Comparison of ENCODE assay signal across 11 mouse cellular contexts in genomic region chr17:32839083-32839802, GRCm38 (mm10). TPM values are rescaled to one million over a fixed set of nuclear protein-coding genes. Genes with fewer than 3 reads are reported as not detected.
DNase-seq lines count a peak whose midpoint lies in the region; ATAC-seq and TF ChIP-seq lines count a peak whose summit lies in the region.
"Had no signal": no experiment of that assay in that cellular context is flagged by ENCODE, and none has a peak within 500 bp of the region (broad histone marks: within the 10 kb centered on the region; RNA-seq: fewer than 3 reads in every experiment).

No protein-coding gene starts in this region.

- H3K27me3 ChIP-seq in kidney, postnatal 0 days (ENCODE audit: insufficient read depth, low read length), result no peaks in the 10 kb centered on the region
- no peaks in the 10 kb centered on the region for H3K27me3 ChIP-seq in forebrain, embryonic 15.5 days
- H3K27me3 ChIP-seq in midbrain, embryonic 14.5 days (ENCODE audit: control insufficient read depth, insufficient read depth, low read length), result no peaks in the 10 kb centered on the region

- peak; percentile 17 for DNase-seq in gastrocnemius, adult 2 months
- DNase-seq in gastrocnemius, postnatal 25 days, result no peak
- peak; percentile 8 for DNase-seq in urinary bladder, postnatal 14 days (ENCODE audit: low spot score)
- DNase-seq in urinary bladder, adult 18-20 months (ENCODE audit: low spot score in 2 of 2), result no peak
- peak; percentile 70 for DNase-seq in kidney, postnatal 0 days (ENCODE audit: low spot score)
- DNase-seq in retina, embryonic 14.5 days (ENCODE audit: low spot score), result no peak
- DNase-seq in midbrain, embryonic 14.5 days, result no peak
- DNase-seq: thymus, adult 18-20 months had no signal

- peak; percentile 61; the same call in 1 of the 2 replicates for ATAC-seq in kidney, postnatal 0 days (replicated peaks; ENCODE audit: low FRiP score, low read depth)
- no peak for ATAC-seq in forebrain, embryonic 15.5 days (replicated peaks)
- no peak for ATAC-seq in midbrain, embryonic 14.5 days (ENCODE audit: low FRiP score, low TSS enrichment)
- ATAC-seq: activated CD4-positive, CD25-positive, alpha-beta regulatory T cell, adult 4 months had no signal

- H3K4me3 ChIP-seq in gastrocnemius, adult 2 months, result peak overlapping the region; percentile 24; the same call in 1 of the 2 replicates
- H3K4me3 ChIP-seq in kidney, postnatal 0 days (replicated peaks; ENCODE audit: low read depth, low read length), result no peak overlapping the region
- no peak overlapping the region for H3K4me3 ChIP-seq in forebrain, embryonic 15.5 days
- no peak overlapping the region for H3K4me3 ChIP-seq in midbrain, embryonic 14.5 days (replicated peaks; ENCODE audit: low read depth, low read length)
- H3K4me3 ChIP-seq: hindbrain, embryonic 10.5 days had no signal

- no peak for TF ChIP-seq CTCF in gastrocnemius, adult 2 months (IDR thresholded peaks at IDR 0.05)
- TF ChIP-seq CTCF in kidney, postnatal 0 days (IDR thresholded peaks at IDR 0.05; ENCODE audit: low read depth), result no peak

- intact Hi-C loops in gastrocnemius, adult 2 months (cut with DNase I), result no loop called here

- 0 out of 2 replicates have a peak overlapping the region, but pooled peaks have one; percentile 13 for H3K9ac ChIP-seq in kidney, postnatal 0 days (ENCODE audit: low read depth, low read length)
- H3K9ac ChIP-seq in forebrain, embryonic 15.5 days (replicated peaks), result no peak overlapping the region
- no peak overlapping the region for H3K9ac ChIP-seq in midbrain, embryonic 14.5 days (replicated peaks; ENCODE audit: low read length)

- peaks cover 6% of the 10 kb centered on the region; the same call in 1 of the 2 replicates for H3K4me1 ChIP-seq in kidney, postnatal 0 days (replicated peaks; ENCODE audit: insufficient read depth, low read length)
- H3K4me1 ChIP-seq in forebrain, embryonic 15.5 days, result no peaks in the 10 kb centered on the region
- H3K4me1 ChIP-seq in midbrain, embryonic 14.5 days (ENCODE audit: control insufficient read depth, insufficient read depth, low read length), result no peaks in the 10 kb centered on the region

- H3K36me3 ChIP-seq in kidney, postnatal 0 days (ENCODE audit: insufficient read depth, low read length), result no peaks in the 10 kb centered on the region
- no peaks in the 10 kb centered on the region for H3K36me3 ChIP-seq in forebrain, embryonic 15.5 days
- H3K36me3 ChIP-seq in midbrain, embryonic 14.5 days (ENCODE audit: control insufficient read depth, insufficient read depth, low read length), result no peaks in the 10 kb centered on the region
- H3K36me3 ChIP-seq: hindbrain, embryonic 10.5 days had no signal

- peak overlapping the region; percentile 37 for H3K4me2 ChIP-seq in kidney, postnatal 0 days (ENCODE audit: low read length)
- H3K4me2 ChIP-seq in forebrain, embryonic 15.5 days (replicated peaks), result no peak overlapping the region
- no peak overlapping the region for H3K4me2 ChIP-seq in midbrain, embryonic 14.5 days (ENCODE audit: low read length)

- no peak overlapping the region for H3K27ac ChIP-seq in gastrocnemius, adult 2 months
- H3K27ac ChIP-seq in kidney, postnatal 0 days, result no peak overlapping the region
- no peak overlapping the region for H3K27ac ChIP-seq in forebrain, embryonic 15.5 days (replicated peaks)
- H3K27ac ChIP-seq in midbrain, embryonic 14.5 days (replicated peaks; ENCODE audit: low read depth, low read length), result no peak overlapping the region
- H3K27ac ChIP-seq: hindbrain, embryonic 10.5 days had no signal

- H3K9me3 ChIP-seq in kidney, postnatal 0 days (replicated peaks; ENCODE audit: low read length), result no peaks in the 10 kb centered on the region
- no peaks in the 10 kb centered on the region; the same call in 1 of the 2 replicates for H3K9me3 ChIP-seq in forebrain, embryonic 15.5 days
- H3K9me3 ChIP-seq in midbrain, embryonic 14.5 days (ENCODE audit: control insufficient read depth, low read length), result 0 out of 2 replicates have a peak, but pooled peaks cover 5% of the 10 kb centered on the region

- WGBS in kidney, postnatal 0 days, result 21% methylated on average over 15 of the region's 15 CpGs
- WGBS in forebrain, embryonic 15.5 days, result 35% methylated on average over 15 of the region's 15 CpGs
- 50% methylated on average over 15 of the region's 15 CpGs for WGBS in midbrain, embryonic 14.5 days

RNA-seq across cellular contexts. Expression of gene Zfp799, which starts 9.2 kb away (rescaled TPM):
- 1 to 10 TPM; 5.6 to 7.4 TPM for total RNA-seq in gastrocnemius, adult 2 months (2021)
- total RNA-seq in gastrocnemius, postnatal 25 days (2021), result 1 to 10 TPM; 5.3 to 5.4 TPM
- polyA plus RNA-seq in kidney, postnatal 0 days (2015; fragmentation: Nextera tagmentation; extraction: Ambion mirVana), result 9.4 and 9.8 TPM in 2 replicates
- polyA plus RNA-seq in forebrain, embryonic 15.5 days (2015; fragmentation: Nextera tagmentation; extraction: Ambion mirVana), result 22.8 and 23.6 TPM in 2 replicates
- polyA plus RNA-seq in midbrain, embryonic 14.5 days (2014; fragmentation: Nextera tagmentation; extraction: Ambion mirVana), result 21.4 and 23.7 TPM in 2 replicates

RNA-seq across cellular contexts. Expression of gene Zfp811, which starts 29.5 kb away (rescaled TPM):
- under 1 TPM; 0.26 to 0.28 TPM for total RNA-seq in gastrocnemius, adult 2 months (2021)
- under 1 TPM; 0.23 to 0.32 TPM for total RNA-seq in gastrocnemius, postnatal 25 days (2021)
- polyA plus RNA-seq in kidney, postnatal 0 days (2015; fragmentation: Nextera tagmentation; extraction: Ambion mirVana), result 0.64 and 0.99 TPM in 2 replicates
- polyA plus RNA-seq in forebrain, embryonic 15.5 days (2015; fragmentation: Nextera tagmentation; extraction: Ambion mirVana), result 40.9 TPM in 2 replicates
- polyA plus RNA-seq in midbrain, embryonic 14.5 days (2014; fragmentation: Nextera tagmentation; extraction: Ambion mirVana), result 43.9 and 54.3 TPM in 2 replicates

RNA-seq across cellular contexts. Expression of gene Zfp871, which starts 51.2 kb away (rescaled TPM):
- 10 to 100 TPM; 25.0 to 25.9 TPM for total RNA-seq in gastrocnemius, adult 2 months (2021)
- total RNA-seq in gastrocnemius, postnatal 25 days (2021), result 10 to 100 TPM; 16.5 to 17.9 TPM
- polyA plus RNA-seq in kidney, postnatal 0 days (2015; fragmentation: Nextera tagmentation; extraction: Ambion mirVana), result 31.3 and 33.4 TPM in 2 replicates
- 43.1 and 44.7 TPM in 2 replicates for polyA plus RNA-seq in forebrain, embryonic 15.5 days (2015; fragmentation: Nextera tagmentation; extraction: Ambion mirVana)
- 67.6 and 81.3 TPM in 2 replicates for polyA plus RNA-seq in midbrain, embryonic 14.5 days (2014; fragmentation: Nextera tagmentation; extraction: Ambion mirVana)

RNA-seq across cellular contexts. Expression of gene Zfp870, which starts 52.2 kb away (rescaled TPM):
- total RNA-seq in gastrocnemius, adult 2 months (2021), result 1 to 10 TPM; 6.7 to 8.5 TPM
- total RNA-seq in gastrocnemius, postnatal 25 days (2021), result 1 to 10 TPM; 6.1 to 7.2 TPM
- 6.9 and 7.5 TPM in 2 replicates for polyA plus RNA-seq in kidney, postnatal 0 days (2015; fragmentation: Nextera tagmentation; extraction: Ambion mirVana)
- polyA plus RNA-seq in forebrain, embryonic 15.5 days (2015; fragmentation: Nextera tagmentation; extraction: Ambion mirVana), result 9.2 and 10.6 TPM in 2 replicates
- 6.1 and 11.1 TPM in 2 replicates for polyA plus RNA-seq in midbrain, embryonic 14.5 days (2014; fragmentation: Nextera tagmentation; extraction: Ambion mirVana)

Comparison
In these comparisons a context has a peak if more than half of its experiments do, and no peak if none do; other contexts are left out.
1. DNase-seq: peak in gastrocnemius, adult 2 months (single experiment), urinary bladder, postnatal 14 days (single experiment) and kidney, postnatal 0 days (single experiment); none in gastrocnemius, postnatal 25 days (single experiment), urinary bladder, adult 18-20 months (0 of 2), retina, embryonic 14.5 days (single experiment) and midbrain, embryonic 14.5 days (single experiment).
2. RNA of gene Zfp811, which starts 29.5 kb away (polyA plus RNA-seq): 43.9 to 54.3 TPM in midbrain, embryonic 14.5 days and 40.9 TPM in forebrain, embryonic 15.5 days; 0.64 to 0.99 TPM in kidney, postnatal 0 days; every median in the first group is over 10 times any median in the second.